Mouse (Mus musculus) urinary bladder, postnatal 36 days (tissue): ENCODE data around the gene Gm9887.

Experiments used
- DNase-seq, 2 experiments: peaks; one replicate each; pipeline ENCODE4 v3.0.0; 2022; ENCODE audit warnings: low spot score in 2 of 2, mixed read lengths in 1 of 2

The Gm9887 gene

GRCm38 (mm10) chr12:69371854-69372671, at the start of gene Gm9887, which contains the start of gene Arf6:
Gene Gm9887, minus strand, starts transcription at chr12:69372458.
Gene Arf6, plus strand, starts transcription at chr12:69372150.
- DNase-seq = peak; percentile 96 to 98

- no peak for DNase-seq
These were observed 48.5 kb upstream of the Gm9887 start for GRCm38 (mm10) chr12:69420716-69421115.

GRCm38 (mm10) chr12:69419606-69420005, 47.3 kb upstream of the Gm9887 start:
- no peak for DNase-seq

DNA sequence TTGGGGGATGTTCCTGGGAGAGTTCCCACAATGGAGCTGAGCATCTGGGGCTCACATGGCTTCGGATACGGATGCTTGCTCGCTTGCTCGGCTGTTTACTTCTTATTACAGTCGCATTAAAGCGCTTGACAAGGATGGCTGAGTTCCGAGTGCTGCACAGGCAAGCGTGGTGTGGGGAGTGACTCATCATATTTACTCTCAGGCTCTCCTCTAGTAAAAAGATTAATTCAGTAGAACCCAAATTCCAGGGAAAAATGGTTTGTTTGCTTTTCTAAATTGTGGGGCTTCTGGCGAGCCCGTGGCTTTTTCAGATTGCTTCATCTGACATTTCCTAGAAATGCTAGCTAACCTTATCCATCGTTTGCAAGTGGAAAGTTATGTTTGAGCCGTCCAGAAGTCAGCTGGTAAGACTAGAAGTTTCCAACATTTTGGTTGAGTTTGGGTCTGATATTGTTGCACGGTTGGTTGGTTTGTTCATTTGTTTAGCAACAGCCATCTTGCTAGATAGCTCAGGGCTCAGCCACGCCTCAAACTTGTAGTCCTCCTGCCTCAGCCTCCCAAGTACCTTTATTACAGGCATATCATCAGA, 46.9 kb upstream of the Gm9887 start:
- peak; percentile 23 to 43 for DNase-seq

GRCm38 (mm10) chr12:69418606-69419005, 46.3 kb upstream of the Gm9887 start:
- no peak for DNase-seq

DNA sequence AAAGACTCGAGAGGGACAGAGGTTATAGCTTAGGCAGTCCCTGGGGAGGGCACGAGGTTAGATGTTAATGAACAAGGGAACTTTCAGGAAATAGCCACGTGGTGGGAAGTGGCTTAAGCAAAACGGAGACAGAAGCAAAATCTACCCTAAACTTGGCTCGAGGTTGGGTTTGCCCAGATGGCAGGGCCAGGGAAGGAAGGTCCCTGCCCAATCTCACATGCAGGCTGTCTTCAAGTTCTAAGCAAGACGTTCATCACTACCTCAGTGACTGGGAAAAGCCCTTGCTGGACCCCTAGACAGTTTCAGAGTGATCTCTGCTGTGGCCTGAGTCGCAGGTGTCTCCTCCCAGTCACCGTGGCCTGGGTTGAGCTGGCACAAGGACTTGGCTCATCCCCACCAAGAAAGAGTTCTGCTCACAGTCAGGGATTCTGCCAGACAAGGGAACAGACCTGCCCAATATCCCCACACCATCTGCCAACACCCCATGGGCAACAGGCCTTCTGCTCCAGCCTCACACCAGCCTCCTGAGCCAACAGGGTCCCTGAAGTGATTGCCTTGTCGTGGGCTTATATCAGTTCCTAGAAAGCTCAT, 45.5 kb upstream of the Gm9887 start:
- no peak for DNase-seq

DNA sequence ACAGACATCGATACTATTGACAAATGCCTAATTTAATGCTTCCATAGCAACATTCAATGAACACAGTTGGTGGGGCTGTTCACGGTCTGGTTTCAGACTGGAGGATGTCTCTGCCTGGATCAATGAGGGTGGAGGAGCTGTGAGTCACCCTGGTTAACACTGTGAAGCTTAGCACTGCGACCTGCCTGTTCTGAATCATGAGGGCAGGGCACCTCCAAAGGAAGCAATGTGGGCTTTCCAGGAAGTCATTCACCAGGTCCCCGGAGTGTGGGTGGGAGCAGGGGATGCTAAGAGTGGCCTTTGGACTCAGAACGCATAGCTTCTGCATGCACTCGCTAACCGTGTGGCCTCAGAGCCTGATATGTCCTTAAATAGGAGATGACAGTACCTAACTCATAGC, 44.5 kb upstream of the Gm9887 start:
- DNase-seq = peak in 1 of 2 experiments; percentile 13

- DNase-seq = no peak
These were observed 42.7 kb upstream of the Gm9887 start for GRCm38 (mm10) chr12:69414826-69415572.

- no peak for DNase-seq
These were observed 41.0 kb upstream of the Gm9887 start for GRCm38 (mm10) chr12:69413303-69413702.

GRCm38 (mm10) chr12:69411936-69412335, 39.7 kb upstream of the Gm9887 start:
- DNase-seq = no peak

DNA sequence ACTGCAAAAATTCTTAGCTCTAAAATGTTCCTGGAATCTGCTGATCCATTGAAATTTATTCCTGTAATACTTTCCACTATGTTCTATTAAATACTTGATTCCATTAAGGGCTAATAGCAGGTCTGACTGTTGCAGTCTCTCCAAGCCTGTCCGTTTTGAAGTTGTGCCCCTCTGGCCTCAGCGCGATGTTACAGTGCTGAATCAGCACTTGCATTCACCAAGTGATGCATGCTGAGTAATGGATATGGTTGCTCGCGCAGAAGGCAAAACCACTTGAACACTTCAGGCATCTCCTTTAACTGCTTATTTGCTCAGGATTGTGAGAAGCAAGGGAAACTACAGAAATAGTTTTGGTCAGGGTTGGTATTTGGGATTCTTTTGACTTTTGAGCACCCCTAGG, 38.5 kb upstream of the Gm9887 start:
- no peak for DNase-seq

DNA sequence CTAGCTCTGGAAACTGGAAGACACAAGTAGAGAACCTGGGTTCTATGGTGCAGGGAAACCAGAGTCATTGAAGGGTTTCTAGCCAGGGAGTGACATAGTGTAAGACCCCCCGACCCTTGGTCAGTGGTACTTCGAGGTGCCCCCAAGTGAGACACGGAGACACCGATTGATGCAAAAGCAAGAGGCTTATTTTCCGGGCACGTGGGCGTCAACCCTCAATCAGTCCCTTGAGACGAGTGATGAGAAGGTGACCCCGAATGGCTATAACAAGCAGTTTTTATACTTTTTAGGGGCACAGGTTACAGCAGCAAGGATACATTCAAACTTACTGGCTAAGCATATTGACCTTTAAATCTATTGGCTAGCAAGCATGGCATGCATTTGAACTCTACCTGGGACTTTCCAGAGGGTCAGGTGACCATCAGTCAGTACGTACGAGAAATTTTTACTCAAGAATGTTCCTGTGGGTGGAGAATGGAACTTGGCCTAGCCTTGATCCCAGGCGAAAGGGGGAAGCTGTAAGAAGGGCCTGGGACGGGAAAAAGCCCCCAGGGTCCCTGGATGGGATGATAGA, 30.4 kb upstream of the Gm9887 start:
- DNase-seq = no peak

DNA sequence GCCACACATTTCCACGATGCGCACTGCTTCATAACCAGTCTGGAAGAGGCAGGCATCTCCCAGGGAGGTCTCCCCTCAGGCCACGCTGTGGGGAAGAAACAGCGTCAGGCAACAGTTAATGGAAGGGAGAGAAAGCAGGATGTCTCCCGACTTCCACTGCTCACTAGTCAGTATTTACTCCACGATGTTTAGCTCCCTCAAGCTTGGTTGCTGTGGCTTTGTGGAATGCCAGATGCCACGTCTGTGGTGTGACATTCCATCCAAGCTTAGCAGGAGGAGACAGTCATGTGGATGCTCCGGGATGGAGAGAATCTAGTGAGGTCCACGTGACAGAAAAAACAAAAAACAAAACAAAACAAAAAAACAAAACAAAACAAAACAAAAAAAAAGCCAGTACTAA, 29.8 kb upstream of the Gm9887 start:
- DNase-seq = no peak

- DNase-seq = no peak
These were observed 28.6 kb upstream of the Gm9887 start for GRCm38 (mm10) chr12:69400871-69401286.

GRCm38 (mm10) chr12:69400367-69400766, 28.1 kb upstream of the Gm9887 start:
- DNase-seq = no peak

- DNase-seq = no peak
These were observed 22.2 kb upstream of the Gm9887 start for GRCm38 (mm10) chr12:69394456-69394855.

- no peak for DNase-seq
These were observed 20.8 kb upstream of the Gm9887 start for GRCm38 (mm10) chr12:69393076-69393475.

GRCm38 (mm10) chr12:69390000-69390698, 17.9 kb upstream of the Gm9887 start:
- no peak for DNase-seq

DNA sequence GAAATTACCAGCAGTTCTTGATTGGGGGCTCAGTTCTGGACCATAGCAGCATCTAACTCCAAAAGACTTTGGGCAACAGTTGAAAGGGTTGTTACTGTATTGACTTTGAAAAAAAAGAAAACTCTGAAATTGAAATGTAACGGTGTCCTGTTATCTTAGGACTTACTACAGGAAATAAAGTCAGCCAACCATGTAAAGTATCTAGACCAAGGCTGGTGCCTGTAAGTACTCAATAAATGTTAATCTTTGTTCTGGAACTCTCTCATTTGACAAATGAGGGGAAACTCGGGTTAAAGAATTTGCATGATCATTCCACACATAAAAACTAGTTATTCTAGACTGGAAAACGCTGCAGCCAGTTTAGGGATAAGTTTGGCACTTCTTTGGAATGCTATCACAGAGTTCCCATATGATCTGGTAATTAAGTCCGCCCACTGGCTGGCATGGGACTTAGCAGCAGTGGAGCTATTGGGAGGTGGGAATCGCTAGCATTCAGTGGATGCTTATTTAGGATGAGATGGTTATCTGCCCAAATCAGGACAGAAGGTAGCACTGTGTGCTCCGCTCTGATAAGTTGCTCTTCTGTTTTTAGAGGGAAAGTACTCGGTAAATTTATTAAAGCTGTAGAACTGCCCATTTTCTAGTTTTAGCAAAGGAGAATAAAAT, 17.1 kb upstream of the Gm9887 start:
- no peak for DNase-seq

GRCm38 (mm10) chr12:69388321-69388869, 16.1 kb upstream of the Gm9887 start:
- no peak for DNase-seq
